In genomic region chr17:73142445-73142844, GRCm38 (mm10) we compare ENCODE assay signal across 14 mouse cellular contexts. TPM values are rescaled to one million over a fixed set of nuclear protein-coding genes. Genes with fewer than 3 reads are reported as not detected.
DNase-seq lines count a peak whose midpoint lies in the region; ATAC-seq and TF ChIP-seq lines count a peak whose summit lies in the region.
"Had no signal": no experiment of that assay in that cellular context is flagged by ENCODE, and none has a peak within 500 bp of the region (broad histone marks: within the 10 kb centered on the region; RNA-seq: fewer than 3 reads in every experiment).

No protein-coding gene starts in this region.

- no peaks in the 10 kb centered on the region for H3K36me3 ChIP-seq in liver, embryonic 14.5 days (replicated peaks; ENCODE audit: control insufficient read depth, insufficient read depth, low read depth)
- H3K36me3 ChIP-seq in hindbrain, embryonic 13.5 days = no peaks in the 10 kb centered on the region
- H3K36me3 ChIP-seq: embryonic facial prominence, embryonic 15.5 days had no signal

- TF ChIP-seq CTCF in liver, embryonic 14.5 days (IDR thresholded peaks at IDR 0.05; ENCODE audit: low read depth) = no peak

- H3K27me3 ChIP-seq in liver, embryonic 14.5 days (ENCODE audit: control insufficient read depth, insufficient read depth, low read length) = no peaks in the 10 kb centered on the region
- H3K27me3 ChIP-seq in hindbrain, embryonic 13.5 days = no peaks in the 10 kb centered on the region
- H3K27me3 ChIP-seq: embryonic facial prominence, embryonic 15.5 days; Patski had no signal

- peak; percentile 56 for ATAC-seq in granulocyte monocyte progenitor cell, adult 5-6 weeks (replicated peaks; ENCODE audit: poor library complexity, severe bottlenecking)
- ATAC-seq in liver, embryonic 14.5 days (ENCODE audit: insufficient read depth) = peak; percentile 85
- no peak for ATAC-seq in hindbrain, embryonic 13.5 days (ENCODE audit: low FRiP score)
- ATAC-seq: Patski had no signal

- no peak overlapping the region for H3K9ac ChIP-seq in liver, embryonic 14.5 days (replicated peaks)
- no peak overlapping the region for H3K9ac ChIP-seq in hindbrain, embryonic 13.5 days
- H3K9ac ChIP-seq: embryonic facial prominence, embryonic 15.5 days had no signal

- WGBS in liver, embryonic 14.5 days (ENCODE audit: insufficient replicate concordance) = 2% methylated on average over 2 of the region's 2 CpGs
- WGBS in hindbrain, embryonic 13.5 days = 84% methylated on average over 2 of the region's 2 CpGs

- no peak overlapping the region for H3K4me2 ChIP-seq in liver, embryonic 14.5 days (ENCODE audit: low read depth)
- no peak overlapping the region for H3K4me2 ChIP-seq in hindbrain, embryonic 13.5 days
- H3K4me2 ChIP-seq: embryonic facial prominence, embryonic 15.5 days had no signal

- H3K9me3 ChIP-seq in liver, embryonic 14.5 days (ENCODE audit: control insufficient read depth, low read length) = no peaks in the 10 kb centered on the region
- no peaks in the 10 kb centered on the region for H3K9me3 ChIP-seq in hindbrain, embryonic 13.5 days
- H3K9me3 ChIP-seq: embryonic facial prominence, embryonic 15.5 days had no signal

- no peak overlapping the region for H3K4me3 ChIP-seq in liver, embryonic 14.5 days (ENCODE audit: insufficient read depth in 1 of 2, low read depth in 2 of 2, low read length in 2 of 2)
- no peak overlapping the region for H3K4me3 ChIP-seq in hindbrain, embryonic 13.5 days
- H3K4me3 ChIP-seq: embryonic facial prominence, embryonic 15.5 days had no signal

- no peak overlapping the region for H3K27ac ChIP-seq in liver, embryonic 14.5 days
- H3K27ac ChIP-seq in hindbrain, embryonic 13.5 days = no peak overlapping the region
- H3K27ac ChIP-seq: embryonic facial prominence, embryonic 15.5 days; kidney, postnatal 0 days had no signal

- DNase-seq in urinary bladder, postnatal 14 days (ENCODE audit: low spot score) = peak; percentile 18
- DNase-seq in urinary bladder, adult 2 months (ENCODE audit: low spot score) = no peak
- peak; percentile 50 to 62 (median 58) for DNase-seq in liver, embryonic 14.5 days (ENCODE audit: low read depth in 3 of 3, low spot score in 3 of 3)
- no peak for DNase-seq in left cerebral cortex, adult 11 months (ENCODE audit: low spot score)
- DNase-seq in layer of hippocampus, postnatal 10 days (ENCODE audit: low spot score in 2 of 2) = no peak
- DNase-seq in natural killer cell, adult 2 months (ENCODE audit: low spot score in 2 of 2) = no peak
- DNase-seq: adrenal gland, postnatal 25 days; cerebellum, adult 9-11 months; right cerebral cortex, adult 18-20 months had no signal

- TF ChIP-seq EP300 in liver, embryonic 14.5 days (IDR thresholded peaks at IDR 0.05; ENCODE audit: low read depth) = peak; percentile 91

- H3K4me1 ChIP-seq in liver, embryonic 14.5 days (replicated peaks; ENCODE audit: control insufficient read depth in 2 of 2, insufficient read depth in 2 of 2, low read length in 1 of 2) = peaks cover 7 to 18% of the 10 kb centered on the region in 2 experiments
- no peaks in the 10 kb centered on the region for H3K4me1 ChIP-seq in hindbrain, embryonic 13.5 days (replicated peaks)
- H3K4me1 ChIP-seq: embryonic facial prominence, embryonic 15.5 days had no signal

RNA-seq across cellular contexts. Expression of gene Lclat1, which starts 34.7 kb away (rescaled TPM):
- polyA plus RNA-seq in urinary bladder, adult 2 months (2012; rRNA removed) = 7.0 and 12.4 TPM in 2 replicates
- total RNA-seq in granulocyte monocyte progenitor cell, adult 5-6 weeks (2014; fragmentation: Nextera tagmentation) = 14.3 and 27.5 TPM in 2 replicates
- 11.0 and 12.8 TPM in 2 replicates for total RNA-seq in granulocyte monocyte progenitor cell, adult 5-6 weeks (2017)
- 1.3 and 1.8 TPM in 2 replicates for polyA plus RNA-seq in liver, embryonic 14.5 days (2012; rRNA removed)
- polyA plus RNA-seq in liver, embryonic 14.5 days (2014; fragmentation: Nextera tagmentation; extraction: Ambion mirVana) = 3.8 and 4.5 TPM in 2 replicates
- polyA plus RNA-seq in hindbrain, embryonic 13.5 days (2015; fragmentation: Nextera tagmentation; extraction: Ambion mirVana) = 9.1 and 9.2 TPM in 2 replicates
- total RNA-seq in layer of hippocampus, postnatal 10 days (2021) = 10 to 100 TPM; 35.5 to 39.9 TPM

Comparison
In these comparisons a context has a peak if more than half of its experiments do, and no peak if none do; other contexts are left out.
1. DNase-seq: peak in urinary bladder, postnatal 14 days (single experiment) and liver, embryonic 14.5 days (3 of 3); none in urinary bladder, adult 2 months (single experiment), left cerebral cortex, adult 11 months (single experiment), layer of hippocampus, postnatal 10 days (0 of 2) and natural killer cell, adult 2 months (0 of 2).